Mouse (Mus musculus) lung, embryonic 15.5 days (tissue): ENCODE results near the gene Gm11034. TPM values are rescaled to one million over a fixed set of nuclear protein-coding genes. Genes with fewer than 3 reads are reported as not detected.

Experiments
- polyA plus RNA-seq: library from polyadenylated mRNA; unstranded; fragments of >200 nt; fragmentation: Nextera tagmentation; extraction: Ambion mirVana; gene quantifications from 2 replicates; pipeline ENCODE4 v1.2.1, GENCODE M21; 2015

The Gm11034 gene
- polyA plus RNA-seq, 1 experiment from 2014 or later, result not detected

Other genes starting within 250 kb of the Gm11034 start
- 2.4 and 3.0 TPM in 2 replicates for gene Cyp4f18, start 204.0 kb downstream of the Gm11034 start, polyA plus RNA-seq
- gene Olfr372, start 172.4 kb downstream of the Gm11034 start, polyA plus RNA-seq, result not detected in 2 replicates
- not detected in 2 replicates for gene Olfr373, start 130.5 kb downstream of the Gm11034 start, polyA plus RNA-seq
- not detected in 2 replicates for gene Olfr374, start 106.6 kb downstream of the Gm11034 start, polyA plus RNA-seq
- 896 and 923 TPM in 2 replicates for gene Tpm4, start 78.7 kb downstream of the Gm11034 start, polyA plus RNA-seq
- 118 and 120 TPM in 2 replicates for gene Rab8a, start 52.4 kb downstream of the Gm11034 start, polyA plus RNA-seq
- 0.34 and 0.57 TPM in 2 replicates for gene Hsh2d, start 24.0 kb downstream of the Gm11034 start, polyA plus RNA-seq
- gene Cib3, start 799 bp downstream of the Gm11034 start, polyA plus RNA-seq, result 0.20 TPM in 2 replicates
- gene Fam32a, start 6.1 kb upstream of the Gm11034 start, polyA plus RNA-seq, result 71.6 and 77.4 TPM in 2 replicates
- gene Ap1m1, start 26.4 kb upstream of the Gm11034 start, polyA plus RNA-seq, result 103 and 106 TPM in 2 replicates
- 33.1 and 33.8 TPM in 2 replicates for gene Gm10282, start 91.6 kb upstream of the Gm11034 start, polyA plus RNA-seq
- gene Klf2, start 105.4 kb upstream of the Gm11034 start, polyA plus RNA-seq, result 13.3 and 14.0 TPM in 2 replicates
- gene Eps15l1, start 207.8 kb upstream of the Gm11034 start, polyA plus RNA-seq, result 50.6 and 55.6 TPM in 2 replicates
- gene Calr3, start 230.2 kb upstream of the Gm11034 start, polyA plus RNA-seq, result 2.0 and 2.1 TPM in 2 replicates
- 15.6 and 16.9 TPM in 2 replicates for gene 1700030K09Rik, start 230.2 kb upstream of the Gm11034 start, polyA plus RNA-seq